Mouse (Mus musculus): Measurements from ENCODE around the gene Tns4. TPM values are rescaled to one million over a fixed set of nuclear protein-coding genes. Genes with fewer than 3 reads are reported as not detected.

The Tns4 gene
- polyA plus RNA-seq, 1 experiment from 2014 or later: 0.67 TPM

DNA sequence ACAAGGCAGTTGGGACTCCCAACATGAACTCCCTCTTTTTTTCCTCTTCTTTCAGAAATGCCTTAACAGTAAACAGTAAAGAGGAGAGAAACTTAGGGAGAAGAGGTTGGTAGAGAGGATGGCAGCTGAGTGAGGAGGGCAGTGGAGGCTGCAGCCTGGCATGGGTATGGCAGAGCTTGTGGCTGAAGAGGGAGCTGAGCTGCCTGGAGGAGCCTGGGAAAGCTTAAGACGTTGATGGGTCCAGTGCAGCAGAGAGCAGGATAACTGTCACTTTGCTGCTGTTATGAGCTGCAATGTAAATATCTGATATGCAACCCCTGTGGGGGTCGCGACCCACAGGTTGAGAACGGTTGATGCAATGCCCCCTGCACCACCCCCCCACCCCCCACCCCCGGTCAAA, 23.6 kb upstream of the Tns4 start:
- Histone ChIP-seq H3K36me3 (no peaks in the 10 kb centered on the region), H3K27ac (peak overlapping the region; percentile 80), H3K4me1 (replicated peaks) (peaks cover 28% of the 10 kb centered on the region), H3K9me3 (no peaks in the 10 kb centered on the region), H3K27me3 (ENCODE audit: insufficient read depth, poor library complexity, severe bottlenecking) (no peaks in the 10 kb centered on the region), H3K4me3 (no peak overlapping the region)
- peak; percentile 43 for DNase-seq (ENCODE audit: low spot score)
- WGBS: 37% methylated on average over 5 of the region's 5 CpGs

DNA sequence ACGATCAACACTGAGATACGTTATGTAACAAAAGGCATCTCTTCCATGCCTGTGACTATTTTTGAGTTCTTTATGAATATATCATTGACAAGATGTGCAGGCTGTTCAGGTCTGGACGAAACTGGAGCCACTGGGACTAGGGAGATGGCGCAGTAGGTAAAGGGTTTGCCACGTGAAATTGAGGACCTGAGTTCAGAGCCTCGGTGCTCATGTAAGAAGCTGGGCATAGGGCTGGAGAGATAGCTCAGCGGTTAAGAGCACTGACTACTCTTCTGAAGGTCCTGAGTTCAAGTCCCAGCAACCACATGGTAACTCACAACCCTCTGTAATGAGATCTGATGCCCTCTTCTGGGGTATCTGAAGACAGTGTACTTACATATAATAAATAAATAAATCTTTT, 22.5 kb upstream of the Tns4 start:
- H3K4me3 ChIP-seq: no peak overlapping the region
- H3K27me3 ChIP-seq (ENCODE audit: insufficient read depth, poor library complexity, severe bottlenecking): no peaks in the 10 kb centered on the region
- H3K4me1 ChIP-seq (replicated peaks): peaks cover 38% of the 10 kb centered on the region
- H3K36me3 ChIP-seq: no peaks in the 10 kb centered on the region
- H3K27ac ChIP-seq: no peak overlapping the region
- WGBS: 91% methylated on average over 7 of the region's 7 CpGs
- H3K9me3 ChIP-seq: no peaks in the 10 kb centered on the region
- no peak for DNase-seq (ENCODE audit: low spot score)

DNA sequence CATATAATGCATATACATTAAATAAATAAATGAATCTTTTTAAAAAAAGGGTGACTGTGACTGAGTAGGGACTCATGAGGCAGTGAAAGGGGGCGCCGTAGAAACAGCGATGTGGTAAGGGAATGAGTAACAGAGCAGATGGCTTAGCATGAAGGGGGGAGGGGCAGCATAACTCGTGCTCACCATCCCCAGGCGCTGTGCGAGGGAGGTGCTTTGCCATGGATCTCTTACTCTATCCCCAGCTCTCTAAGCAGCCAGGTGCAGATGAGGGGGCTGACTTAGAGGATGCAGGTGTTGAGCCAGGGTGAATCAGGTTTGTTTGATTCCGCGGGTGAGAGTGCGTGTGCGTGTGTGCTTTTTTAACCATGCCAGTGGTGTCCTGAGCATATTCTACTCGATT, 22.0 kb upstream of the Tns4 start:
- 70% methylated on average over 11 of the region's 11 CpGs for WGBS
- Histone ChIP-seq H3K4me3 (no peak overlapping the region), H3K9me3 (no peaks in the 10 kb centered on the region), H3K4me1 (replicated peaks) (peaks cover 43% of the 10 kb centered on the region), H3K27me3 (ENCODE audit: insufficient read depth, poor library complexity, severe bottlenecking) (no peaks in the 10 kb centered on the region), H3K27ac (peak overlapping the region; percentile 56; the same call in 1 of the 2 replicates), H3K36me3 (no peaks in the 10 kb centered on the region)
- DNase-seq (ENCODE audit: low spot score): no peak

DNA sequence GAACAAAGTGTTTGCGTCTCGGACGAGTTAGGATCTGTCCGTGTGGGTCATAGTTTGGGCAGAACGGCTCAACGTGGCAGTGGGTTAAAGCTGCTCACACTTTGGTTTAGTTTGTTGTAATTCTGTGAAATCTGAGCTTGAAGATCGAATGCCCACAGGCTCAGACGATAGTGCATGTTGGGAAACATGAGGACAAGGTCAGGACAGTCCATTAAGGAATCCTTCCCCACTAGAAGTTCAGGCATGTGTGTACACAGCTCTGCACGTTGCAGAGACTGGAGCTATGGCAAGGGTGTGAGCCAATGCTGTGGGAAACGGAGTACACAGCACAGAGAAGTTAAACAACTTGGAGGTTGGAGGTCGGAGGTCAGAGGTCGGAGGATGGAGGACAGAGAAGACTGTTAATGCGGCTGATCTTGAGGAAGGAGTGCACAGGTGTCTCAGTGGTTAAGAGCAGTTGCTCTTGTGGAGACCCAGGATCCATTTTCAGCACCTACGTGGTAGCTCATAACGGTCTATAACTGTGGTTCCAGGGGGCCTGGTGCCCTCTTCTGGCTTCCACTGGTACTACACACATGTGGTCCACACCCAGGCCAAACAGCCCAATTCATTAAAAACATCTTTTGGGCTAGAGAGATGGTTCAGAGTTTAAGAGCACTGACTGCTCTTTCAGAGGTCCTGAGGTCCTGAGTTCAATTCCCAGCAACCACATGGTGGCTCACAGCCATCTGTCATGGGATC, 21.4 kb upstream of the Tns4 start:
- Histone ChIP-seq H3K36me3 (no peaks in the 10 kb centered on the region), H3K9me3 (no peaks in the 10 kb centered on the region), H3K4me1 (replicated peaks) (peaks cover 47% of the 10 kb centered on the region), H3K27ac (no peak overlapping the region), H3K4me3 (no peak overlapping the region), H3K27me3 (ENCODE audit: insufficient read depth, poor library complexity, severe bottlenecking) (no peaks in the 10 kb centered on the region)
- 84% methylated on average over 15 of the region's 15 CpGs for WGBS
- no peak for DNase-seq (ENCODE audit: low spot score)

DNA sequence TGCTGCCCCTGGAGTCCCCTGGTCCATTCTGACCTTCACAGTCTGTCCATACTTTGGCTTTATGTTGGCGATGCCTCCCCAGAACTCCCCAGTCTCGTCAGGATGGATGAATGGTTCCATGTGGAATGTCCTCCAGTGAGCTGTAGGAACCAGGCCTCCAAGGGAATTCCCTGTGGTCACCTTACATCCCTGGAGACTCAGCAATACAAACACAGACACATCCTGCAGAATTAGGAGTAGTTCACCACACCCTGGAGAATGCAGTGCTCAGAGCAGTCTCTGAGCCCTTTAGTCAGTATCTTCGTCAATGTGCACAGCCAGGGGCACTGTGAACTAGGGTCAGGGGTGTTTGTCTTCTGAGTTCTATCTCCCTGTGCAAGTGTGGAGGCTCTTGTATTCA, 19.2 kb upstream of the Tns4 start:
- Histone ChIP-seq H3K4me3 (no peak overlapping the region), H3K27ac (no peak overlapping the region), H3K4me1 (replicated peaks) (peaks cover 42% of the 10 kb centered on the region), H3K27me3 (ENCODE audit: insufficient read depth, poor library complexity, severe bottlenecking) (no peaks in the 10 kb centered on the region), H3K9me3 (no peaks in the 10 kb centered on the region), H3K36me3 (no peaks in the 10 kb centered on the region)
- DNase-seq (ENCODE audit: low spot score): no peak
- 61% methylated on average over 3 of the region's 3 CpGs for WGBS

DNA sequence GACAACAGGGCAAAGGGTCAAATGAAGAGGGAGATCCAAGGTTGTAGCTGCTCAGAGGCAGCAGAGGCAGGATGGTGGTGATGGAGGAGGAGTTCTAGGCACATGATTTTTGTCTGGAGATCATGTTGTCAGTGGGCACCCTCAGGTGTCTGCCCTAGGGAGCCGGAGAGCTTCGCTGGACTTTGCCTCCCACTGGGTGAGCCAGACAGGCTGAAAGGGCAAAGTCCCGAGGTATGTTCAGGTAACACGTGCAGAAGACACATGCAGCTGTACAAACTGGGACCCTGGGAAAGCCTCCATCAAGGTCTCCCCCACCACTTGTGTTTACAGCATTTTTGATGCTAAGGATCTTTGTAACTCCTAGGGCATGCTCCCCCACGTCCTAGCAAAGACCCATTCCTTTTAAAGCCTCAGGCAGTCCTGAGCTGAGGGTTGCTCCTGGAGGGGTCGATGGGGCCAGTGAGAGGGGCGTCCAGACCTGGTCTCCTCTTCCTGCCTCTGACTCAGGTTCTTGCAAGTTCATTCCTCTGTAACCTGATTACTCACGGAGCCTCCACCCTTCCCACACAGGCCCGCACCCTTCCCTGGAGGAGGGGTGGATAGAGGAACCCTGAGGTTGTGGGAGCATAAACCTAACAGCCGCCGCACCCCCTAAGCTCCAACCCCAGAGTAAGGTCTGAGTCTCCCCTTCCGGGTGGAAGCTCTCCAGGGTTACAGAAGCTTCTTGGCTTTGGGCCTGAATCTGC, 17.0 kb upstream of the Tns4 start:
- no peaks in the 10 kb centered on the region for H3K27me3 ChIP-seq (ENCODE audit: insufficient read depth, poor library complexity, severe bottlenecking)
- peaks cover 31% of the 10 kb centered on the region for H3K4me1 ChIP-seq (replicated peaks)
- no peak overlapping the region for H3K4me3 ChIP-seq
- WGBS: 72% methylated on average over 12 of the region's 12 CpGs
- H3K27ac ChIP-seq: peak overlapping the region; percentile 50; the same call in 1 of the 2 replicates
- H3K9me3 ChIP-seq: no peaks in the 10 kb centered on the region
- DNase-seq (ENCODE audit: low spot score): no peak
- H3K36me3 ChIP-seq: no peaks in the 10 kb centered on the region

DNA sequence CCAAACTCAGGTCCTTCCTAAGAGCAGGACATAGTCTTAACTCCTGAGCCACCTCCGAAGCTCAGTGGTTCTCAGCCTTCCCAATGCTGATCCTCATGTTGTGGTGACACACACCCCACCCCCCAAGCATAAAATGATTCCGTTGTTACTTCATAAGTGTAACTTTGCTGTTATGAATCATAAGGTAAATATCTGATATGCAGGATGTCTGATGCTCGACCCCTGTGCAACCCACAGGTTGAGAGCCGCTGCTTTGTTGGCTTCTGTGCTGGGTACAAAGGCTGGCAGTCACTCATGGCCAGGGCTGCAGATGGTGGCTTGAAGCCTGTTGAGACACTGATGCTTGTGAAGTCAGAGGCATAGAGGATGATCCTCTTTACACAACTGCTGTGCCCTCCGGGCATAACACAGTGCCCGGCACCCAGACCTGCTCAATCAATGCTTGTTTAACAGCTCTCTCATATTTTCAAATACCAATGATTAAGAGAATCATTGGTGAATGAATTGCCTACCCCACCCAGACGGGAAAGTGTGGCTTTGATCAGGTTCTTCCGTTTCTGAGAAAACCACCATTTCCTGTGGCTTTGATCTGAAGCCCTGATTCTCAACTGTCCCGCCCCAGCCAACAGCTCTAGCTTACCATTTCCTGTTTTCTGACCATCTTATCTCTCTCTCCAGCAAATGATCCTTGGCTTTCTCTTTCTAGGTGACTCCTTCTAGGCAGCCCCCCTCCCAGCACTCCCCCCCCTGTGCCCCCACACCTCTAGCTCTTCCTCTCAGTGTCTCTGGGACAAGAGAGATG, 15.7 kb upstream of the Tns4 start:
- Histone ChIP-seq H3K36me3 (no peaks in the 10 kb centered on the region), H3K4me3 (no peak overlapping the region), H3K4me1 (replicated peaks) (peaks cover 26% of the 10 kb centered on the region), H3K27ac (no peak overlapping the region), H3K9me3 (no peaks in the 10 kb centered on the region), H3K27me3 (ENCODE audit: insufficient read depth, poor library complexity, severe bottlenecking) (no peaks in the 10 kb centered on the region)
- DNase-seq (ENCODE audit: low spot score): no peak
- 80% methylated on average over 9 of the region's 9 CpGs for WGBS

DNA sequence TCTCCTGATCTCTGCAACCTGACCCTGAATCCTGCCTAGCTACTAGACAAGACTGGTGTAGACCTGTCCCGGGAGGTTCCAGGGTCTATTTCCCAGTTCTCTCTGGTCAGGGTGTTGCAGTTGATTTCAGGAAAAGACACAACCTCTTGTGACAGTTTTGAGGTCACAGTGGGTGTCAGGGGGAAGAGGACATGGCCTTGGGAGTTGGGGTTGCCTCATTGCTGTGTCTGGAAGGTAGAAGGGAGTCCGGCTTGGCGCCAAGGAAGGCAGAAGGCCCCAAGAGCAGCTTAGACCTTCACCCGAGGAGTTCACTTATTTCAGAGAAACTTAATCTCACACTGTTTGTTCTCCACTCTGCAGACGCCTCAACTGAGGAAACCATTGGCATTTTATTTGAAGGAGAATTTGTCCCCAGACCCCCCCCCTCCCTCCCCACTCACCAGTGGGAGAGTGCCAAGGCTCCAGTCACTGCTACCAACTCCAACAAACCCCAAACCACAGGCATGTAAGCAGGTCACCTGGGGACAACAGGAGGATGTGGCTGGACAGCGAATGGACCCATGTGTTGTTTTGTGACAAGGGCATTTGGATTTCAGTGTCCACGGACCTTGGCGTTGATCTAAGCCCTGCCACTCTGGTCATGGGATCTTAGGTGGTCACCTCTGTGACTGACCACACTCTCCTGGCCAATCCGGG, 13.6 kb upstream of the Tns4 start:
- no peak for DNase-seq (ENCODE audit: low spot score)
- no peaks in the 10 kb centered on the region for H3K9me3 ChIP-seq
- H3K4me1 ChIP-seq (replicated peaks): peaks cover 19% of the 10 kb centered on the region
- H3K27me3 ChIP-seq (ENCODE audit: insufficient read depth, poor library complexity, severe bottlenecking): no peaks in the 10 kb centered on the region
- H3K36me3 ChIP-seq: no peaks in the 10 kb centered on the region
- H3K4me3 ChIP-seq: no peak overlapping the region
- no peak overlapping the region for H3K27ac ChIP-seq
- WGBS: 86% methylated on average over 9 of the region's 9 CpGs

DNA sequence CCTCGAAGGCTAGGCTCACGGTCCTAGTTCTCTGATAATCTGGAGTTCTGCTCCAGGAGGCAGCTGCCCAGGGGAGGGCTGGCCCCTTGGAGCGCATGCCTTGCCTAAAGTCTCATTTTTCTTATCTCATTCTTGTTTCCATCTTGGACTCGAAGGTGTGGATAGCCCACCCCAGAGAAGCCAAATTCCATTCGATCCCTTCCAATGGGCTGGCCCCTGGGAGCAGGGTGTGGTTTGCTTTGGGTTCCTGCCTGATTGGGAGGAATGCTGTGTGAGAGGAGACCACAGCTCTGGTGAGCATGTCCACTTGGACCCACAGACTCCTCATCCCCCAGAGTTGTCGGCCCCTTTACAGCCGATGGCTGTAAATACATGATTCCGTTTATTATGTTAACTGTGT, 12.6 kb upstream of the Tns4 start:
- DNase-seq (ENCODE audit: low spot score): no peak
- no peak overlapping the region for H3K27ac ChIP-seq
- no peak overlapping the region for H3K4me3 ChIP-seq
- H3K9me3 ChIP-seq: no peaks in the 10 kb centered on the region
- peaks cover 9% of the 10 kb centered on the region for H3K4me1 ChIP-seq (replicated peaks)
- no peaks in the 10 kb centered on the region for H3K36me3 ChIP-seq
- H3K27me3 ChIP-seq (ENCODE audit: insufficient read depth, poor library complexity, severe bottlenecking): no peaks in the 10 kb centered on the region
- WGBS: 88% methylated on average over 8 of the region's 8 CpGs

DNA sequence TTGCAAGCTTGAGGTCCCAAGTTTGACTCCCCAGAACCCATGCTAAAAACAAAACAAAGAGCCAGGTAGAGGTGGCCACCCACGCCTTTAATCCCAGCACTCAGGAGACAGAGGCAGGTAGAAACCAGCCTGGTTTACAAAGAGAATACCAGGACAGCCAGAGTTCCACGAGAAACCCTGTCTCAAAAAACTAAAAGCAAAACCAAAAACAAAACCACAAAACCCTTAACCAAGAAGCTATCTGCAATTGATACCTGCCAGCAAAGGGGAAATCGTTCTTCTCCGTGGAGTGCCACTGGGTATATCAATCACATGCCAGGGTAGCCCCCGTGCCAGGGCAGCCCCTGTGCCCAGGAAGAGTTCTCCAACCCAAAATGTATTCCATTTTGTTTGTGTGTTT, 11.1 kb upstream of the Tns4 start:
- Histone ChIP-seq H3K4me3 (no peak overlapping the region), H3K27me3 (ENCODE audit: insufficient read depth, poor library complexity, severe bottlenecking) (no peaks in the 10 kb centered on the region), H3K27ac (0 out of 2 replicates have a peak overlapping the region, but pooled peaks have one; percentile 13), H3K9me3 (no peaks in the 10 kb centered on the region), H3K36me3 (no peaks in the 10 kb centered on the region), H3K4me1 (replicated peaks) (0 out of 2 replicates have a peak, but pooled peaks cover 2% of the 10 kb centered on the region)
- WGBS: 89% methylated on average over 5 of the region's 5 CpGs
- DNase-seq (ENCODE audit: low spot score): no peak

DNA sequence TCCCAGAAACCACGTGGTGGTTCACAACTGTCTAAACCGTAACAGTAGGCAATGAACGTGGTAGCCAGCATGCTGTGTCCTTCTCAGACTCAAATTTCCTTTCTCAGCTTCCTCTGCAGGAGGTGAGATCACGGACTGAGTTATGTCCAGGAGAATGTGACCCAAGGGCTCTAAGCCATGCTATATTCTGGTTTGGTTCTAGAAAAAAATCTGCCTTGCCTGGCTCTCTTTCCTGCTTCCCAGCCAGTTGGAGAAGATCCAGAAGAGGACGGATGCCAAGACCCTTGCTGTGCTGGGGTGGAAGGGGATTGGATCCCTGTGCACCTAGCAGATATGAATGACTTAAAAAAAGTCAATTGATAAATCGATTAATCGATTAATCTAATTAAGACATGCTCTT, 10.4 kb upstream of the Tns4 start:
- Histone ChIP-seq H3K4me3 (no peak overlapping the region), H3K27me3 (ENCODE audit: insufficient read depth, poor library complexity, severe bottlenecking) (no peaks in the 10 kb centered on the region), H3K27ac (no peak overlapping the region), H3K9me3 (no peaks in the 10 kb centered on the region), H3K4me1 (replicated peaks) (0 out of 2 replicates have a peak, but pooled peaks cover 3% of the 10 kb centered on the region), H3K36me3 (no peaks in the 10 kb centered on the region)
- DNase-seq (ENCODE audit: low spot score): no peak
- 88% methylated on average over 7 of the region's 7 CpGs for WGBS

DNA sequence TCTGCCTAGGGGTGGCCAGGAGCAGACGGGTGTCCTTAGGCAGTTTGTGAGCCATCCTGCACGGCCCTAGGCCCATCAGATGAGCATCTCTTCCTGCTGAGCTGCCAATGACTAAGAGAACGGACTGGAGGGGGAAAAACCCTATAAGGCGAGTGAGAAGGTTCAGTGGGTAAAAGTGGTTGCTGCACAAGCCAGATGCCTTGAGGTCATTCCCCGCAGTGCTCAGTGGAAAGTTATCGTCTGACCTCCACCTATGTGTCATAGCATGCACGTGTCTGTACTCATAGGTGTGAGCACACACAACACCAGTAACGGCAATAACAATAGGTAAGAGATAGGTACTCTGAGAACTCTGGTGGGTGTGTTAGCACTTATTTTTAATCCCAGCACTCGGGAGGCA, 9.8 kb upstream of the Tns4 start:
- WGBS: 90% methylated on average over 9 of the region's 9 CpGs
- H3K27me3 ChIP-seq (ENCODE audit: insufficient read depth, poor library complexity, severe bottlenecking): no peaks in the 10 kb centered on the region
- no peaks in the 10 kb centered on the region for H3K9me3 ChIP-seq
- H3K36me3 ChIP-seq: no peaks in the 10 kb centered on the region
- no peak overlapping the region for H3K27ac ChIP-seq
- 0 out of 2 replicates have a peak, but pooled peaks cover 3% of the 10 kb centered on the region for H3K4me1 ChIP-seq (replicated peaks)
- DNase-seq (ENCODE audit: low spot score): no peak
- H3K4me3 ChIP-seq: no peak overlapping the region

Data from hindbrain, embryonic 10.5 days (tissue).